Mouse (Mus musculus): ENCODE results near the gene Raf1. TPM values are rescaled to one million over a fixed set of nuclear protein-coding genes. Genes with fewer than 3 reads are reported as not detected.

Raf1 gene
- 10 to 100 TPM; 22.8 to 56.6 TPM for polyA plus RNA-seq (2012; fragmentation: generic; extraction: Trizol)

GRCm38 (mm10) chr6:115676452-115677128 is at the start of gene Raf1:
Gene Raf1 (minus strand): TSS chr6:115676635.

GRCm38 (mm10) chr6:115601715-115602523 is 74.5 kb downstream of the Raf1 start, which contains the start of gene Mkrn2:
Gene Mkrn2 (plus strand): TSS chr6:115601902.

GRCm38 (mm10) chr6:115592458-115592857 is 84.0 kb downstream of the Raf1 start, which contains the start of gene Mkrn2os:
Gene Mkrn2os (minus strand): TSS chr6:115592576.

Other genes starting within 250 kb of the Raf1 start
- 10 to 100 TPM in 1 of 2 experiments, 1 to 10 TPM in 1; 3.8 to 14.8 TPM for gene Tsen2, start 132.0 kb downstream of the Raf1 start, polyA plus RNA-seq (2012; fragmentation: generic; extraction: Trizol)
- under 1 TPM in 1 of 2 experiments, not detected in 1; 0.07 TPM for gene Mkrn2os, start 84.1 kb downstream of the Raf1 start, polyA plus RNA-seq (2012; fragmentation: generic; extraction: Trizol)
- gene Mkrn2, start 74.7 kb downstream of the Raf1 start, polyA plus RNA-seq (2012; fragmentation: generic; extraction: Trizol) = 1 to 10 TPM; 3.3 to 9.9 TPM
- under 1 TPM in 1 of 2 experiments, not detected in 1; 0.06 TPM for gene Tmem40, start 85.8 kb upstream of the Raf1 start, polyA plus RNA-seq (2012; fragmentation: generic; extraction: Trizol)
- gene Cand2, start 97.9 kb upstream of the Raf1 start, polyA plus RNA-seq (2012; fragmentation: generic; extraction: Trizol) = 1 to 10 TPM in 1 of 2 experiments, under 1 TPM in 1; 0.88 to 3.7 TPM
- 1,000 to 10,000 TPM; 6,992 to 7,807 TPM for gene Rpl32, start 132.1 kb upstream of the Raf1 start, polyA plus RNA-seq (2012; fragmentation: generic; extraction: Trizol)
- under 1 TPM in 1 of 2 experiments, not detected in 1; 0.02 TPM for gene Efcab12, start 161.8 kb upstream of the Raf1 start, polyA plus RNA-seq (2012; fragmentation: generic; extraction: Trizol)
- gene Mbd4, start 176.7 kb upstream of the Raf1 start, polyA plus RNA-seq (2012; fragmentation: generic; extraction: Trizol) = 1 to 10 TPM in 1 of 2 experiments, under 1 TPM in 1; 0.18 to 1.3 TPM
- 10 to 100 TPM in 1 of 2 experiments, 1 to 10 TPM in 1; 8.1 to 36.0 TPM for gene Ift122, start 176.8 kb upstream of the Raf1 start, polyA plus RNA-seq (2012; fragmentation: generic; extraction: Trizol)

Data from C3H10T1/2 (cell line).